Mouse (Mus musculus) kidney, postnatal 36 days (tissue): ENCODE results near the gene Ccl25.

Experiments
- DNase-seq, 2 experiments: peaks; one replicate each; pipeline ENCODE4 v3.0.0; 2021 to 2022; ENCODE audit warnings: mixed read lengths in 2 of 2

The Ccl25 gene

GRCm38 (mm10) chr8:4324983-4325750, at the start of gene Ccl25, which contains the start of gene Elavl1:
Gene Ccl25, plus strand, starts transcription at chr8:4325210.
Gene Elavl1, minus strand, starts transcription at chr8:4325413.
- DNase-seq, result peak; percentile 96 to 99

- peak; percentile 98 to 99 for DNase-seq
Observed at GRCm38 (mm10) chr8:4275275-4276110, 49.5 kb upstream of the Ccl25 start, which contains the start of gene Timm44. Gene Timm44, minus strand, starts transcription at chr8:4275913.

GRCm38 (mm10) chr8:4276111-4276465, 48.9 kb upstream of the Ccl25 start:
- DNase-seq, result no peak

GRCm38 (mm10) chr8:4292738-4293137, 32.3 kb upstream of the Ccl25 start:
- DNase-seq, result no peak

- DNase-seq, result no peak
Observed at GRCm38 (mm10) chr8:4297822-4298221, 27.2 kb upstream of the Ccl25 start.

- DNase-seq, result no peak
Observed at GRCm38 (mm10) chr8:4304124-4304547, 20.9 kb upstream of the Ccl25 start.

- no peak for DNase-seq
Observed at GRCm38 (mm10) chr8:4305838-4306237, 19.2 kb upstream of the Ccl25 start.

GRCm38 (mm10) chr8:4312104-4312503, 12.9 kb upstream of the Ccl25 start:
- DNase-seq, result no peak

- DNase-seq, result no peak
Observed at GRCm38 (mm10) chr8:4313254-4314124, 11.5 kb upstream of the Ccl25 start.

GRCm38 (mm10) chr8:4314852-4315251, 10.2 kb upstream of the Ccl25 start:
- DNase-seq, result no peak

- no peak for DNase-seq
Observed at GRCm38 (mm10) chr8:4318124-4318523, 6.9 kb upstream of the Ccl25 start.

GRCm38 (mm10) chr8:4318796-4319572, 6.0 kb upstream of the Ccl25 start:
- DNase-seq, result peak; percentile 14 to 58

GRCm38 (mm10) chr8:4319573-4319872, 5.5 kb upstream of the Ccl25 start:
- DNase-seq, result no peak

- no peak for DNase-seq
Observed at GRCm38 (mm10) chr8:4320404-4320803, 4.6 kb upstream of the Ccl25 start.

GRCm38 (mm10) chr8:4321031-4321430, 4.0 kb upstream of the Ccl25 start:
- no peak for DNase-seq

GRCm38 (mm10) chr8:4322470-4322869, 2.5 kb upstream of the Ccl25 start:
- DNase-seq, result peak; percentile 83 to 90

GRCm38 (mm10) chr8:4323917-4324316, 1.1 kb upstream of the Ccl25 start:
- DNase-seq, result no peak

GRCm38 (mm10) chr8:4324525-4324924, 485 bp upstream of the Ccl25 start:
- peak in 1 of 2 experiments; percentile 31 for DNase-seq

- DNase-seq, result no peak
Observed at GRCm38 (mm10) chr8:4325751-4326036, 684 bp downstream of the Ccl25 start.

- DNase-seq, result no peak
Observed at GRCm38 (mm10) chr8:4329000-4329399, 4.0 kb downstream of the Ccl25 start.

- DNase-seq, result no peak
Observed at GRCm38 (mm10) chr8:4333966-4334365, 9.0 kb downstream of the Ccl25 start.

- DNase-seq, result no peak
Observed at GRCm38 (mm10) chr8:4335678-4336077, 10.7 kb downstream of the Ccl25 start.
